Mouse (Mus musculus) adrenal gland, postnatal 14 days (tissue): ENCODE measurements at regions not wholly inside any gene's neighbourhood (a gene's known extent, or its start where the extent isn't known, plus 50 kb on each side); places are given as distances from the start of the nearest gene placed in this dataset.

ENCODE experiments used
- DNase-seq: peaks from one replicate; pipeline ENCODE4 v3.0.0; 2021; ENCODE audit warnings: mixed read lengths

- DNase-seq = peak; percentile 42
Observed at GRCm38 (mm10) chr11:92405818-92406217, 692.0 kb upstream of the Car10 start.

- DNase-seq = no peak
Observed at GRCm38 (mm10) chr11:92451372-92451771, 646.5 kb upstream of the Car10 start.

GRCm38 (mm10) chr11:92495291-92495690 is 602.5 kb upstream of the Car10 start:
- DNase-seq = no peak
